In genomic region chrX:49479968-49480809, GRCm38 (mm10) we compare ENCODE assay signal across 9 mouse cellular contexts. TPM values are rescaled to one million over a fixed set of nuclear protein-coding genes. Genes with fewer than 3 reads are reported as not detected.
DNase-seq lines count a peak whose midpoint lies in the region; ATAC-seq and TF ChIP-seq lines count a peak whose summit lies in the region.
"Had no signal": no experiment of that assay in that cellular context is flagged by ENCODE, and none has a peak within 500 bp of the region (broad histone marks: within the 10 kb centered on the region; RNA-seq: fewer than 3 reads in every experiment).

No protein-coding gene starts in this region.

- H3K4me2 ChIP-seq in kidney, embryonic 16.5 days (replicated peaks; ENCODE audit: low read depth, low read length) = peak overlapping the region; percentile 55
- H3K4me2 ChIP-seq in forebrain, embryonic 12.5 days = peak overlapping the region; percentile 56

- TF ChIP-seq CTCF in kidney, adult 2 months (conservative IDR thresholded peaks at IDR 0.05; ENCODE audit: insufficient read depth, insufficient read length, low read depth, low read length) = no peak
- no peak for TF ChIP-seq CTCF in liver, adult 2 months (IDR thresholded peaks at IDR 0.05; ENCODE audit: low read depth, low read length)

- no peaks in the 10 kb centered on the region for H3K36me3 ChIP-seq in kidney, embryonic 16.5 days (ENCODE audit: insufficient read depth, low read length)
- H3K36me3 ChIP-seq in kidney, adult 2 months (ENCODE audit: control insufficient read depth, insufficient read depth, low read length) = no peaks in the 10 kb centered on the region
- no peaks in the 10 kb centered on the region for H3K36me3 ChIP-seq in forebrain, embryonic 12.5 days (replicated peaks)
- no peaks in the 10 kb centered on the region for H3K36me3 ChIP-seq in liver, adult 2 months (ENCODE audit: control insufficient read depth, insufficient read depth, low read length)

- no peaks in the 10 kb centered on the region for H3K9me3 ChIP-seq in kidney, embryonic 16.5 days (ENCODE audit: low read length)
- no peaks in the 10 kb centered on the region for H3K9me3 ChIP-seq in forebrain, embryonic 12.5 days

- peak; percentile 46 for ATAC-seq in kidney, embryonic 16.5 days (ENCODE audit: low FRiP score, low TSS enrichment)
- ATAC-seq in forebrain, embryonic 12.5 days (ENCODE audit: low FRiP score) = peak; percentile 85
- no peak for ATAC-seq in inflammation-experienced regulatory T-cells, adult 6 months

- TF ChIP-seq POLR2A in kidney, adult 2 months (IDR thresholded peaks at IDR 0.05; ENCODE audit: low read depth, low read length) = no peak
- TF ChIP-seq POLR2A in liver, adult 2 months (IDR thresholded peaks at IDR 0.05; ENCODE audit: extremely low read depth, insufficient read depth, low read length) = no peak

- no peaks in the 10 kb centered on the region for H3K79me2 ChIP-seq in liver, adult 2 months (ENCODE audit: control insufficient read depth, insufficient read depth, low read length)

- H3K9ac ChIP-seq in kidney, embryonic 16.5 days (replicated peaks; ENCODE audit: low read length) = no peak overlapping the region
- no peak overlapping the region for H3K9ac ChIP-seq in forebrain, embryonic 12.5 days
- no peak overlapping the region for H3K9ac ChIP-seq in liver, adult 2 months (ENCODE audit: low read depth, low read length)

- no peak overlapping the region for H3K27ac ChIP-seq in kidney, embryonic 16.5 days (ENCODE audit: low read length)
- no peak overlapping the region for H3K27ac ChIP-seq in kidney, adult 2 months (ENCODE audit: insufficient read depth, low read depth, low read length)
- H3K27ac ChIP-seq in forebrain, embryonic 12.5 days = no peak overlapping the region
- H3K27ac ChIP-seq in liver, adult 2 months (replicated peaks; ENCODE audit: insufficient read depth, low read depth, low read length) = no peak overlapping the region

- no peak for DNase-seq in kidney, adult 2 months
- no peak for DNase-seq in liver, adult 2 months (ENCODE audit: extremely low read depth, low read depth, low spot score)
- peak; percentile 53 for DNase-seq in retina, postnatal 1 day
- no peak for DNase-seq in MN1 (ENCODE audit: low spot score)
- DNase-seq in adrenal gland, postnatal 14 days = no peak
- DNase-seq: layer of hippocampus, postnatal 36 days had no signal

- peak overlapping the region; percentile 35 for H3K4me3 ChIP-seq in kidney, embryonic 16.5 days (ENCODE audit: low read length)
- no peak overlapping the region for H3K4me3 ChIP-seq in kidney, adult 2 months (ENCODE audit: insufficient read depth, low read depth, low read length)
- peak overlapping the region; percentile 37 for H3K4me3 ChIP-seq in forebrain, embryonic 12.5 days (replicated peaks)
- H3K4me3 ChIP-seq in liver, adult 2 months (ENCODE audit: insufficient read depth, low read depth, low read length) = peak overlapping the region; percentile 41; the same call in 1 of the 2 replicates

- H3K4me1 ChIP-seq in kidney, embryonic 16.5 days (ENCODE audit: insufficient read depth, low read length) = no peaks in the 10 kb centered on the region
- no peaks in the 10 kb centered on the region for H3K4me1 ChIP-seq in kidney, adult 2 months (ENCODE audit: control insufficient read depth, insufficient read depth, low read length)
- H3K4me1 ChIP-seq in forebrain, embryonic 12.5 days = no peaks in the 10 kb centered on the region
- no peaks in the 10 kb centered on the region; the same call in 1 of the 2 replicates for H3K4me1 ChIP-seq in liver, adult 2 months (ENCODE audit: control insufficient read depth, insufficient read depth, low read length)

- peaks cover 20% of the 10 kb centered on the region for H3K27me3 ChIP-seq in kidney, embryonic 16.5 days (ENCODE audit: insufficient read depth, low read length)
- H3K27me3 ChIP-seq in kidney, adult 2 months (replicated peaks; ENCODE audit: control insufficient read depth, insufficient read depth, low read length) = no peaks in the 10 kb centered on the region
- H3K27me3 ChIP-seq in forebrain, embryonic 12.5 days = no peaks in the 10 kb centered on the region
- H3K27me3 ChIP-seq in liver, adult 2 months (ENCODE audit: control insufficient read depth, insufficient read depth, low read length) = no peaks in the 10 kb centered on the region

- 28% methylated on average over 23 of the region's 29 CpGs for WGBS in kidney, embryonic 16.5 days
- WGBS in kidney, adult 2 months = 7% methylated on average over 22 of the region's 29 CpGs
- 22% methylated on average over 26 of the region's 29 CpGs for WGBS in forebrain, embryonic 12.5 days
- 13% methylated on average over 18 of the region's 29 CpGs for WGBS in liver, adult 2 months

RNA-seq across cellular contexts. Expression of gene Arhgap36, which starts 16.4 kb away (rescaled TPM):
- 2.9 and 3.5 TPM in 2 replicates for polyA plus RNA-seq in kidney, embryonic 16.5 days (2015; fragmentation: Nextera tagmentation; extraction: Ambion mirVana)
- 0.16 TPM in 1 of 2 replicates, not detected in the other for polyA plus RNA-seq in kidney, adult 2 months (2012; rRNA removed)
- 1.4 TPM in 2 replicates for polyA plus RNA-seq in forebrain, embryonic 12.5 days (2016; fragmentation: Nextera tagmentation; extraction: Ambion mirVana)
- total RNA-seq in liver, adult 2 months (2014; rRNA removed) = 0.40 TPM in 1 of 2 replicates, not detected in the other
- 0.02 TPM in 1 of 2 replicates, not detected in the other for polyA plus RNA-seq in liver, adult 2 months (2012; rRNA removed)
- 1.3 and 2.1 TPM in 2 replicates for total RNA-seq in adrenal gland, postnatal 14 days (2021)
- polyA plus RNA-seq in inflammation-experienced regulatory T-cells, adult 6 months (2017; shearing (Covaris generic)) = not detected
